Mouse (Mus musculus): ENCODE data around the gene Enpp6. TPM values are rescaled to one million over a fixed set of nuclear protein-coding genes. Genes with fewer than 3 reads are reported as not detected.
"Not testable (repeated sequence)": the region's sequence is repeated elsewhere in the genome, so short reads cannot be mapped to it uniquely, and the experiment has no call there.

Enpp6 gene
- total RNA-seq, 2 experiments from 2014 or later: 0.41 to 0.62 TPM

GRCm38 (mm10) chr8:46995931-46996664, 9.4 kb downstream of the Enpp6 start:
- no peak for DNase-seq (ENCODE audit: low spot score)

GRCm38 (mm10) chr8:47005676-47006075, 19.0 kb downstream of the Enpp6 start:
- DNase-seq (ENCODE audit: low spot score): no peak

- no peak for DNase-seq (ENCODE audit: low spot score)
Measured at GRCm38 (mm10) chr8:47006785-47007184, 20.1 kb downstream of the Enpp6 start.

GRCm38 (mm10) chr8:47008220-47008773, 21.6 kb downstream of the Enpp6 start:
- no peak for DNase-seq (ENCODE audit: low spot score)

GRCm38 (mm10) chr8:47016268-47016946, 29.7 kb downstream of the Enpp6 start:
- peak; percentile 70 for DNase-seq (ENCODE audit: low spot score)

GRCm38 (mm10) chr8:47021135-47021555, 34.5 kb downstream of the Enpp6 start:
- no peak for DNase-seq (ENCODE audit: low spot score)

- no peak for DNase-seq (ENCODE audit: low spot score)
Measured at GRCm38 (mm10) chr8:47024612-47025011, 37.9 kb downstream of the Enpp6 start.

- DNase-seq (ENCODE audit: low spot score): no peak
Measured at GRCm38 (mm10) chr8:47026841-47027490, 40.3 kb downstream of the Enpp6 start.

- no peak for DNase-seq (ENCODE audit: low spot score)
Measured at GRCm38 (mm10) chr8:47028474-47028873, 41.8 kb downstream of the Enpp6 start.

GRCm38 (mm10) chr8:47030321-47030720, 43.6 kb downstream of the Enpp6 start:
- DNase-seq (ENCODE audit: low spot score): no peak

- DNase-seq (ENCODE audit: low spot score): no peak
Measured at GRCm38 (mm10) chr8:47032081-47032480, 45.4 kb downstream of the Enpp6 start.

- no peak for DNase-seq (ENCODE audit: low spot score)
Measured at GRCm38 (mm10) chr8:47033976-47034375, 47.3 kb downstream of the Enpp6 start.

- no peak for DNase-seq (ENCODE audit: low spot score)
Measured at GRCm38 (mm10) chr8:47036501-47036900, 49.8 kb downstream of the Enpp6 start.

GRCm38 (mm10) chr8:47037405-47037804, 50.7 kb downstream of the Enpp6 start:
- DNase-seq (ENCODE audit: low spot score): no peak

GRCm38 (mm10) chr8:47040215-47040614, 53.5 kb downstream of the Enpp6 start:
- DNase-seq (ENCODE audit: low spot score): not testable (repeated sequence)

- DNase-seq (ENCODE audit: low spot score): no peak
Measured at GRCm38 (mm10) chr8:47046340-47046739, 59.7 kb downstream of the Enpp6 start.

GRCm38 (mm10) chr8:47047146-47047545, 60.5 kb downstream of the Enpp6 start:
- DNase-seq (ENCODE audit: low spot score): no peak

GRCm38 (mm10) chr8:47048584-47048983, 61.9 kb downstream of the Enpp6 start:
- DNase-seq (ENCODE audit: low spot score): no peak

- no peak for DNase-seq (ENCODE audit: low spot score)
Measured at GRCm38 (mm10) chr8:47052643-47053042, 66.0 kb downstream of the Enpp6 start.

GRCm38 (mm10) chr8:47056086-47056485, 69.4 kb downstream of the Enpp6 start:
- no peak for DNase-seq (ENCODE audit: low spot score)

- no peak for DNase-seq (ENCODE audit: low spot score)
Measured at GRCm38 (mm10) chr8:47058526-47058925, 71.8 kb downstream of the Enpp6 start.

GRCm38 (mm10) chr8:47058971-47059370, 72.3 kb downstream of the Enpp6 start:
- no peak for DNase-seq (ENCODE audit: low spot score)
